Mouse (Mus musculus) C2C12 (cell line): Measurements from ENCODE around the gene Hmgn3. TPM values are rescaled to one million over a fixed set of nuclear protein-coding genes. Genes with fewer than 3 reads are reported as not detected.
"Not testable (repeated sequence)": the region's sequence is repeated elsewhere in the genome, so short reads cannot be mapped to it uniquely, and the experiment has no call there.

ENCODE experiments used
- H3K27me3 ChIP-seq: one replicate; pipeline ENCODE4 v1.6.1; 2011; ENCODE audit not compliant: control insufficient read depth, insufficient read depth, insufficient read length
- H3K36me3 ChIP-seq: one replicate; pipeline ENCODE4 v1.6.1; 2011; ENCODE audit not compliant: control insufficient read depth, insufficient read depth
- H3K4me3 ChIP-seq: one replicate; pipeline ENCODE4 v1.5.1; 2011; ENCODE audit warnings: mild to moderate bottlenecking, control low read depth; ENCODE audit not compliant: poor library complexity, insufficient read depth, severe bottlenecking
- H3K79me2 ChIP-seq: one replicate; pipeline ENCODE4 v1.6.1; 2011; ENCODE audit not compliant: control insufficient read depth, insufficient read depth
- H3K79me3 ChIP-seq: one replicate; pipeline ENCODE4 v1.6.1; 2011; ENCODE audit warnings: low read depth, control low read depth
- H3ac ChIP-seq: one replicate; pipeline ENCODE3; 2011; ENCODE audit warnings: low read depth; ENCODE audit not compliant: control insufficient read depth, insufficient read length
- CEBPB ChIP-seq: IDR thresholded peaks from one replicate; pipeline ENCODE4 v1.6.1; 2011; ENCODE audit warnings: low read depth, mild to moderate bottlenecking, control low read depth, moderate library complexity
- CTCF ChIP-seq: IDR thresholded peaks from one replicate; pipeline ENCODE4 v1.5.1; 2011; ENCODE audit not compliant: control insufficient read depth, insufficient read depth, insufficient read length
- FOSL1 ChIP-seq: IDR thresholded peaks from one replicate; pipeline ENCODE4 v1.8.0; 2011; ENCODE audit warnings: mild to moderate bottlenecking, low read length; ENCODE audit not compliant: poor library complexity, insufficient read depth, severe bottlenecking
- MAX ChIP-seq: IDR thresholded peaks from one replicate; pipeline ENCODE4 v1.6.1; 2011; ENCODE audit warnings: mild to moderate bottlenecking, control low read depth
- MYOD1 ChIP-seq: IDR thresholded peaks from one replicate; pipeline ENCODE4 v1.6.1; 2011; ENCODE audit warnings: low read depth; ENCODE audit not compliant: control insufficient read depth, insufficient read length
- MYOG ChIP-seq: IDR thresholded peaks from one replicate; pipeline ENCODE4 v1.6.1; 2011; ENCODE audit not compliant: control insufficient read depth, insufficient read length; ENCODE audit errors: extremely low read depth
- USF1 ChIP-seq: IDR thresholded peaks from one replicate; pipeline ENCODE4 v1.6.1; 2011; ENCODE audit warnings: low read depth, mild to moderate bottlenecking, control low read depth, moderate library complexity
- polyA plus RNA-seq: library from polyadenylated mRNA; unstranded; fragments of >200 nt; fragmentation: generic; extraction: Trizol; gene quantifications from one replicate; pipeline ENCODE4 v1.2.1, GENCODE M21; 2012; ENCODE audit warnings: missing spikeins

Gene Hmgn3
- polyA plus RNA-seq, 1 experiment: 41.6 TPM

DNA sequence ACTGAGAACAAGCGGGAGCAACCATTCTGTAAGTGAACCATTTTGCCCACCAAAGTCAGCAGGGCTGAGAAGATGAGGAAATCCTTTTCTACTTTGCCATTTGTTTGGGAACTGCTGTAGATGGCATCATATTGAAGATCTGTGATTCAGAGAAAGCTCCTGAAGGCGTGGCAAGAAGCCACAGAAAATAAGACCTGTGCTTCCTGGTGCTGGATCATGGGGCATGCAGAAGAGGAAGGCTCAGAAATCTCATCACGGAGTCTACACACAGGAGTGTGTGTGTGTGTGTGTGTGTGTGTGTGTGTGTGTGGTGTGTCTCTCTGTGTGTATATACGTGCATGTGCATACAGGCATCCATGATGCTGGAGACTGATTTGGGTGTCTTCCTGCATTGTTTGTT lies 16.7 kb downstream of the Hmgn3 start:
- H3K79me2 ChIP-seq: peaks cover 30% of the 10 kb centered on the region
- H3K36me3 ChIP-seq: no peaks in the 10 kb centered on the region
- H3K27me3 ChIP-seq: no peaks in the 10 kb centered on the region
- peaks cover 12% of the 10 kb centered on the region for H3K79me3 ChIP-seq
- H3ac ChIP-seq: no peak overlapping the region
- H3K4me3 ChIP-seq: no peak overlapping the region
- TF ChIP-seq MAX (no peak), MYOD1 (no peak), CEBPB (no peak), CTCF (no peak), MYOG (no peak), USF1 (no peak), FOSL1 (no peak)

DNA sequence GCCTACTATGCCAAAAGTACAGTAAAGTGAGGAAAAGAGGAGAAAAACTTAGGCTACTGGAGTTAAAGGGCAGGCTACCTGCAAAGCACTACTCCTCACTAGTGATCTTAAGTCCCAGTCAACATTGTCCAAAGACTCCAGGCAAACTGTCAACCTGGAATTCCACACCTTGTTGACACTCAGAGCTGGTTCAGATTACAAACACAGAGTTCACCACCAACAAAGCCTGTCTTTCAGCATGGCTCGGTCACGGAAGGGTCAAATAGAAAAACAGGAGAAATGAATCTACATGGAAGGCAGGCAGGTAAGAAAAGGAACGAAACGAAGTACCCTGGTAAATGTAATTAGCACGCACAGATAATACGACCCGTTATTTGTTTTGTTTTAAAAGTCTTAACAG lies 18.6 kb downstream of the Hmgn3 start:
- TF ChIP-seq CTCF (no peak), CEBPB (no peak), FOSL1 (no peak), MYOD1 (no peak), USF1 (no peak), MAX (no peak), MYOG (no peak)
- H3K4me3 ChIP-seq: no peak overlapping the region
- H3K36me3 ChIP-seq: peaks cover 4% of the 10 kb centered on the region
- no peaks in the 10 kb centered on the region for H3K27me3 ChIP-seq
- no peak overlapping the region for H3ac ChIP-seq
- peaks cover 8% of the 10 kb centered on the region for H3K79me3 ChIP-seq
- H3K79me2 ChIP-seq: peaks cover 28% of the 10 kb centered on the region

GRCm38 (mm10) chr9:83126482-83126881 lies 20.0 kb downstream of the Hmgn3 start:
- H3K27me3 ChIP-seq, H3K79me3 ChIP-seq, H3K4me3 ChIP-seq, H3ac ChIP-seq, H3K36me3 ChIP-seq: not testable (repeated sequence)
- peaks cover 24% of the 10 kb centered on the region for H3K79me2 ChIP-seq

GRCm38 (mm10) chr9:83119211-83119610 lies 27.3 kb downstream of the Hmgn3 start:
- H3K79me3 ChIP-seq: no peaks in the 10 kb centered on the region
- no peak overlapping the region for H3K4me3 ChIP-seq
- no peak overlapping the region for H3ac ChIP-seq
- H3K36me3 ChIP-seq: peaks cover 4% of the 10 kb centered on the region
- TF ChIP-seq MAX (no peak), CEBPB (no peak), USF1 (no peak), MYOG (no peak), CTCF (no peak), MYOD1 (no peak), FOSL1 (no peak)
- no peaks in the 10 kb centered on the region for H3K79me2 ChIP-seq
- H3K27me3 ChIP-seq: no peaks in the 10 kb centered on the region

DNA sequence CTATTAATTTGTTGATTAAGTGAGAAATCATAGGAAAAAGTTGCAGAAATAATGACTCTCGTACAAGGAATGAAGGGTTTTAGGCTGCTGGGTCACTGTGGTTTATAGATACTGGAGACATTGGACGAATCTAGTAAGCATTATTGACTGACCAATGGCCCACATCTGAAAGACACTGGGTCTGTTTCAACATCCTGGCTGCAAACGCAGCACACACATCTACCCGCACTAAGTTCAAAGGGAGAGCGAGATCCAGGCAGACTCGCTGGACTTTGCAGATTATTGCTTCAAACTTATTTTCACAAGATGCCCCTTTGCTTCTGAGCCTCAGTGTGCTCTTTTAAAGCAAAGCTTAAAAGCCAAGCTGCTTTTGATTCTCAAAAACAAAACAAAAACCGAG lies 29.0 kb downstream of the Hmgn3 start:
- Histone ChIP-seq H3K4me3 (no peak overlapping the region), H3K79me2 (no peaks in the 10 kb centered on the region), H3K27me3 (no peaks in the 10 kb centered on the region), H3K79me3 (no peaks in the 10 kb centered on the region), H3ac (no peak overlapping the region), H3K36me3 (no peaks in the 10 kb centered on the region)
- TF ChIP-seq USF1 (no peak), FOSL1 (no peak), CTCF (no peak), CEBPB (no peak), MAX (no peak), MYOD1 (no peak), MYOG (no peak)

DNA sequence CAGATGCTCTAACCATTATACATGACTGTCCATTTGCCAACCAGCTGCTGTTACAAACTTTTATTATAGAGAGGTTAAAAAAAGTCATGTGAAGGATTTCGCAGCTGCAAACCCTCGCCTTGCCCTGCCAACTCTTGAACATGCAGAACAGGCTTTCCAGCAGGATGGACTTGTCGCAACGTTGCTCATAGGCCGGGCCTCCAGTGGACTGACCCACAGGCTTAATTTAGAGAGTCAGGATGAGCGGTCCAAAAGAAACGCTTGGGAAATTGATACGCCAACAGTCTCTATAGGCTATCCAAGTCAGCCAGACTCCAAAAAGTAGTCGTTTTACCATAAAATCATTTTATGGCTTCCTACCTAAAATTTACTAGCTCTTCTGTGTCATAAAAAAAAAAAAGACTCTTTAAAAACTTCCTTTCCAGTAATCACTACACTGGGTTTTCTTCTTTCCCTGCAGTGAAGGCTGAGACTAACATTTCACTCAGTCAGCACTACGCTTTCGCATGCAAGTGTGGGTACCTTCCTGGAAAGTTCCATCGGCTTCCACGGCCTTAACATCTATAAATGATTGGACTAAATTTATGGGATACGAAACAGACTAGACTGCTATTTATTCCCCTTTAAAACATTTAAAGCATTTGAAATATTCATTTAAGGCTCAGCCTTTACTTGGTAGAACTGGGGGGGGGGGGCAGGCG lies 29.6 kb downstream of the Hmgn3 start:
- TF ChIP-seq USF1 (no peak), CTCF (no peak), CEBPB (no peak), MYOG (no peak), FOSL1 (no peak), MAX (no peak), MYOD1 (no peak)
- no peak overlapping the region for H3ac ChIP-seq
- no peak overlapping the region for H3K4me3 ChIP-seq
- H3K79me3 ChIP-seq: no peaks in the 10 kb centered on the region
- peaks cover 2% of the 10 kb centered on the region for H3K36me3 ChIP-seq
- no peaks in the 10 kb centered on the region for H3K27me3 ChIP-seq
- H3K79me2 ChIP-seq: no peaks in the 10 kb centered on the region
